Mouse (Mus musculus) CH12.LX (cell line): ENCODE data around the gene Olfr494. TPM values are rescaled to one million over a fixed set of nuclear protein-coding genes. Genes with fewer than 3 reads are reported as not detected.

Experiments used
- DNase-seq: peaks from one replicate; pipeline ENCODE4 v3.0.0-alpha.2; 2013; ENCODE audit errors: extremely low read depth
- H3K27ac ChIP-seq: 2 replicates; pipeline ENCODE4 v1.5.1; 2012; ENCODE audit warnings: low read depth, mild to moderate bottlenecking, control low read depth, moderate library complexity; ENCODE audit not compliant: insufficient read depth
- H3K27me3 ChIP-seq: replicated peaks from 2 replicates; pipeline ENCODE3; 2012; ENCODE audit warnings: inconsistent platforms
- H3K36me3 ChIP-seq, 2 experiments: replicated peaks in 1 of 2; 2 replicates each; pipeline versions ENCODE3 to v1.6.1; 2012; ENCODE audit warnings: inconsistent platforms in 1 of 2, low read length in 1 of 2, mild to moderate bottlenecking in 1 of 2, mixed read lengths in 1 of 2, moderate library complexity in 1 of 2; ENCODE audit not compliant: control insufficient read depth in 1 of 2, insufficient read depth in 1 of 2
- H3K4me1 ChIP-seq, 2 experiments: 2 replicates each; pipeline ENCODE4 v1.6.1; 2012; ENCODE audit warnings: inconsistent platforms in 1 of 2, moderate library complexity in 1 of 2; ENCODE audit not compliant: insufficient read depth in 2 of 2, control insufficient read depth in 1 of 2
- H3K4me2 ChIP-seq: 2 replicates; pipeline ENCODE4 v1.6.1; 2012; ENCODE audit warnings: low read depth, mild to moderate bottlenecking, control low read depth; ENCODE audit not compliant: poor library complexity, insufficient read depth, severe bottlenecking
- H3K4me3 ChIP-seq, 3 experiments: fragments of 150-350 bp in 1 of 3; sonication (generic) in 1 of 3; replicated peaks in 1 of 3; 2 replicates each; pipeline versions ENCODE3 to v1.5.1; 2011 to 2012; ENCODE audit warnings: low read depth in 2 of 3, low read length in 2 of 3, mild to moderate bottlenecking in 2 of 3, moderate library complexity in 2 of 3, control low read depth in 1 of 3, improper control_type of control experiment in 1 of 3, inconsistent platforms in 1 of 3, mixed read lengths in 1 of 3; ENCODE audit not compliant: poor library complexity in 1 of 3
- H3K79me2 ChIP-seq: replicated peaks from 2 replicates; pipeline ENCODE4 v1.6.1; 2012; ENCODE audit warnings: mild to moderate bottlenecking, moderate library complexity; ENCODE audit not compliant: control insufficient read depth, poor library complexity, insufficient read depth, severe bottlenecking; ENCODE audit errors: extremely low read depth
- H3K9ac ChIP-seq: 2 replicates; pipeline ENCODE4 v1.6.1; 2012; ENCODE audit warnings: low read depth, mild to moderate bottlenecking, control low read depth, moderate library complexity; ENCODE audit not compliant: insufficient read depth
- H3K9me3 ChIP-seq: replicated peaks from 2 replicates; pipeline ENCODE3; 2012; ENCODE audit warnings: low read length, inconsistent platforms, mixed read lengths
- BHLHE40 ChIP-seq: IDR thresholded peaks from 2 replicates; pipeline ENCODE4 v1.6.1; 2011; ENCODE audit warnings: mild to moderate bottlenecking, low read depth, low read length, improper control_type of control experiment
- CHD1 ChIP-seq: IDR thresholded peaks from 2 replicates; pipeline ENCODE4 v1.6.1; 2012; ENCODE audit warnings: low read depth, low read length, improper control_type of control experiment, inconsistent platforms
- CTCF ChIP-seq, 2 experiments: IDR thresholded peaks in 1 of 2; conservative IDR thresholded peaks in 1 of 2; 2 replicates each; pipeline ENCODE4 v1.5.1; 2011 to 2012; ENCODE audit warnings: low read depth in 2 of 2, low read length in 2 of 2, improper control_type of control experiment in 1 of 2, inconsistent platforms in 1 of 2, mild to moderate bottlenecking in 1 of 2, moderate library complexity in 1 of 2
- E2F4 ChIP-seq: IDR thresholded peaks from 2 replicates; pipeline ENCODE4 v1.6.1; 2011; ENCODE audit warnings: low read depth, low read length, improper control_type of control experiment; ENCODE audit not compliant: insufficient replicate concordance
- ELF1 ChIP-seq: IDR thresholded peaks from 2 replicates; pipeline ENCODE4 v1.6.1; 2014; ENCODE audit warnings: low read depth, mild to moderate bottlenecking, inconsistent platforms, low read length, improper control_type of control experiment
- ETS1 ChIP-seq: conservative IDR thresholded peaks from 2 replicates; pipeline ENCODE4 v1.6.1; 2012; ENCODE audit warnings: low read depth, mild to moderate bottlenecking, inconsistent platforms, low read length, improper control_type of control experiment, moderate library complexity
- GABPA ChIP-seq: IDR thresholded peaks from 2 replicates; pipeline ENCODE4 v1.6.1; 2012; ENCODE audit warnings: low read depth, low read length, improper control_type of control experiment, inconsistent platforms; ENCODE audit not compliant: insufficient replicate concordance
- HCFC1 ChIP-seq: IDR thresholded peaks from 2 replicates; pipeline ENCODE4 v1.6.1; 2012; ENCODE audit warnings: low read depth, mild to moderate bottlenecking, inconsistent platforms, low read length, improper control_type of control experiment
- IRF4 ChIP-seq: IDR thresholded peaks from 2 replicates; pipeline ENCODE4 v1.6.1; 2014; ENCODE audit warnings: low read depth, mild to moderate bottlenecking, inconsistent platforms, low read length, improper control_type of control experiment
- JUND ChIP-seq: conservative IDR thresholded peaks from 2 replicates; pipeline ENCODE4 v1.6.1; 2011; ENCODE audit warnings: low read depth, low read length, improper control_type of control experiment
- MAZ ChIP-seq: IDR thresholded peaks from 2 replicates; pipeline ENCODE4 v1.6.1; 2012; ENCODE audit warnings: low read depth, mild to moderate bottlenecking, inconsistent platforms, low read length, improper control_type of control experiment, moderate library complexity
- MXI1 ChIP-seq: IDR thresholded peaks from 2 replicates; pipeline ENCODE4 v1.6.1; 2011; ENCODE audit warnings: mild to moderate bottlenecking, low read depth, low read length, improper control_type of control experiment
- NELFE ChIP-seq: IDR thresholded peaks from 2 replicates; pipeline ENCODE4 v1.6.1; 2011; ENCODE audit warnings: low read depth, low read length, improper control_type of control experiment
- NRF1 ChIP-seq: IDR thresholded peaks from 2 replicates; pipeline ENCODE4 v1.6.1; 2014; ENCODE audit warnings: low read depth, mild to moderate bottlenecking, inconsistent platforms, low read length, improper control_type of control experiment, moderate library complexity
- POLR2A ChIP-seq: IDR thresholded peaks from 2 replicates; pipeline ENCODE4 v1.6.1; 2011; ENCODE audit warnings: low read depth, mild to moderate bottlenecking, improper control_type of control experiment, low read length
- RCOR1 ChIP-seq: conservative IDR thresholded peaks from 2 replicates; pipeline ENCODE4 v1.6.1; 2012; ENCODE audit warnings: low read depth, mild to moderate bottlenecking, inconsistent platforms, low read length, improper control_type of control experiment
- SMC3 ChIP-seq: IDR thresholded peaks from 2 replicates; pipeline ENCODE4 v1.6.1; 2011; ENCODE audit warnings: low read depth, low read length, improper control_type of control experiment
- TBP ChIP-seq: conservative IDR thresholded peaks from 2 replicates; pipeline ENCODE4 v1.6.1; 2011; ENCODE audit warnings: low read depth, low read length, improper control_type of control experiment
- TCF12 ChIP-seq: IDR thresholded peaks from 2 replicates; pipeline ENCODE4 v1.6.1; 2014; ENCODE audit warnings: low read depth, mild to moderate bottlenecking, inconsistent platforms, low read length, improper control_type of control experiment
- UBTF ChIP-seq: IDR thresholded peaks from 2 replicates; pipeline ENCODE4 v1.6.1; 2012; ENCODE audit warnings: low read depth, mild to moderate bottlenecking, inconsistent platforms, low read length, improper control_type of control experiment, moderate library complexity
- USF1 ChIP-seq: IDR thresholded peaks from 2 replicates; pipeline ENCODE4 v1.6.1; 2014; ENCODE audit warnings: low read depth, mild to moderate bottlenecking, inconsistent platforms, low read length, improper control_type of control experiment
- ZC3H11A ChIP-seq: IDR thresholded peaks from 2 replicates; pipeline ENCODE4 v1.6.1; 2012; ENCODE audit warnings: low read depth, mild to moderate bottlenecking, inconsistent platforms, low read length, improper control_type of control experiment
- ZKSCAN1 ChIP-seq: IDR thresholded peaks from 2 replicates; pipeline ENCODE4 v1.6.1; 2012; ENCODE audit warnings: low read depth, inconsistent platforms, low read length, improper control_type of control experiment, borderline replicate concordance
- ZMIZ1 ChIP-seq: IDR thresholded peaks from 2 replicates; pipeline ENCODE4 v1.6.1; 2012; ENCODE audit warnings: low read depth, mild to moderate bottlenecking, inconsistent platforms, low read length, improper control_type of control experiment
- dilution Hi-C: fragments of 300-500 bp; cut with MboI; formaldehyde crosslinking; loops from 2 replicates; pipeline ENCODE4 v1.14.3; 2020; ENCODE audit warnings: low sequenced_read_pairs; ENCODE audit not compliant: extremely low pct_unique_long_range_greater_than_20kb, extremely low pct_ligation_motif_present
- in situ Hi-C: fragments of 300-500 bp; cut with MboI; formaldehyde crosslinking; loops from 3 replicates; pipeline ENCODE4 v1.14.3; 2019; ENCODE audit warnings: low sequenced_read_pairs, low pct_ligation_motif_present, low pct_unique_long_range_greater_than_20kb, mixed read lengths
- polyA plus RNA-seq: library from polyadenylated mRNA; unstranded; fragments of >175 nt; gene quantifications from 2 replicates; pipeline ENCODE4 v1.2.1, GENCODE M21; 2012; ENCODE audit warnings: low read depth; ENCODE audit not compliant: insufficient read length
- total RNA-seq, 2 experiments: library from RNA; depleted of rRNA; stranded (reverse); fragments of 300-350 nt in 1 of 2; fragments of >200 nt in 1 of 2; gene quantifications; 2 replicates each; pipeline ENCODE4 v1.2.3; 2012 to 2014

Gene Olfr494
- not detected in 2 replicates for total RNA-seq (2012; rRNA removed)
- total RNA-seq (2014; rRNA removed) = not detected in 2 replicates
- polyA plus RNA-seq = not detected in 2 replicates

GRCm38 (mm10) chr7:108365035-108365434, at the start of gene Olfr494:
Gene Olfr494 (plus strand): TSS chr7:108365335.
- dilution Hi-C loops = no loop called here
- TF ChIP-seq ZKSCAN1 = no peak
- no peak for TF ChIP-seq MXI1
- TF ChIP-seq CTCF (conservative IDR thresholded peaks at IDR 0.05 in 1 of 2, IDR thresholded peaks at IDR 0.05 in 1 of 2; ENCODE audit: low read depth in 2 of 2, low read length in 2 of 2) = no peak
- TF ChIP-seq ZMIZ1 = no peak
- TF ChIP-seq IRF4 = no peak
- TF ChIP-seq E2F4 = no peak
- TF ChIP-seq UBTF = no peak
- TF ChIP-seq CHD1 = no peak
- no peak for TF ChIP-seq TBP
- no peak for TF ChIP-seq JUND
- TF ChIP-seq ZC3H11A = no peak
- no peak for TF ChIP-seq MAZ
- no peak for TF ChIP-seq BHLHE40
- no peak for TF ChIP-seq ETS1
- no peak for TF ChIP-seq GABPA
- no peak for TF ChIP-seq POLR2A
- no peak for TF ChIP-seq HCFC1
- TF ChIP-seq SMC3 = no peak
- no peak for TF ChIP-seq USF1
- TF ChIP-seq, all 38 proteins: peak for 0
- DNase-seq = no peak

GRCm38 (mm10) chr7:108323574-108323973, 41.6 kb upstream of the Olfr494 start, which contains the start of gene Olfr492:
Gene Olfr492 (minus strand): TSS chr7:108323674.
- Histone ChIP-seq H3K36me3 (no peaks in the 10 kb centered on the region), H3K79me2 (no peaks in the 10 kb centered on the region), H3K4me1 (no peaks in the 10 kb centered on the region), H3K4me3 (no peak within 1 kb of the TSS), H3K4me2 (no peak within 1 kb of the TSS), H3K27me3 (no peaks in the 10 kb centered on the region), H3K9me3 (no peaks in the 10 kb centered on the region), H3K9ac (no peak within 1 kb of the TSS), H3K27ac (no peak within 1 kb of the TSS)
- dilution Hi-C loops = no loop called here
- no peak for DNase-seq
- TF ChIP-seq ELF1 = no peak
- TF ChIP-seq RCOR1 = no peak
- no peak for TF ChIP-seq ZC3H11A
- no peak for TF ChIP-seq ZKSCAN1
- no peak for TF ChIP-seq POLR2A
- no peak for TF ChIP-seq NRF1
- no peak for TF ChIP-seq TBP
- TF ChIP-seq MXI1 = no peak
- no peak for TF ChIP-seq IRF4
- no peak for TF ChIP-seq JUND
- TF ChIP-seq SMC3 = no peak
- no peak for TF ChIP-seq GABPA
- TF ChIP-seq TCF12 = no peak
- TF ChIP-seq HCFC1 = no peak
- TF ChIP-seq NELFE = no peak
- in situ Hi-C loops = no loop called here

More at GRCm38 (mm10) chr7:108365035-108365434, at the start of gene Olfr494:
- no peak within 1 kb of the TSS for H3K9ac ChIP-seq
- no peak within 1 kb of the TSS for H3K27ac ChIP-seq
- H3K36me3 ChIP-seq = no peaks in the 10 kb centered on the region
- no peaks in the 10 kb centered on the region for H3K4me1 ChIP-seq
- in situ Hi-C loops = no loop called here
- no peaks in the 10 kb centered on the region for H3K79me2 ChIP-seq
- peaks cover 7% of the 10 kb centered on the region for H3K9me3 ChIP-seq
- H3K4me2 ChIP-seq = no peak within 1 kb of the TSS
- H3K4me3 ChIP-seq = no peak within 1 kb of the TSS
- no peaks in the 10 kb centered on the region for H3K27me3 ChIP-seq
